Mouse (Mus musculus): ENCODE data around the gene Wnk2.
A peak's percentile ranks its signal among the peaks of the same experiment; 100 is the strongest.

Wnk2 gene

DNA sequence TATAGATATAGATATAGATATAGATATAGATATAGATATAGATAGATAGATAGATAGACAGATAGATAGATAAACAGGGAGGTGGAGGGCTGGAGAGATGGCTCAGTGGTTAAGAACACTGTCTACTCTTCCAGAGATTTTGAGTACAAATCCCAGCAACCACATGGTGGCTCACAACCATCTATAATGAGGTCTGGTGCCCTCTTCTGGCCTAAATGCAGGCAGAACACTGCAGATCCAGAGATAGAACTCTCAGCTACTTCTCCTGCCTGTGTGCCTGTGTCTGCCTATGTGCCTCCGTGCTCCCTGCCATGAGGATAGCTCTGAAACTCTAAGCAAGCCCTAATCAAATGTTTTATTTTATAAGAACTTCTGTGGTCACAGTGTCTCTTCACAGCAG, 100.4 kb downstream of the Wnk2 start:
- DNase-seq (ENCODE audit: low spot score) = no peak

DNA sequence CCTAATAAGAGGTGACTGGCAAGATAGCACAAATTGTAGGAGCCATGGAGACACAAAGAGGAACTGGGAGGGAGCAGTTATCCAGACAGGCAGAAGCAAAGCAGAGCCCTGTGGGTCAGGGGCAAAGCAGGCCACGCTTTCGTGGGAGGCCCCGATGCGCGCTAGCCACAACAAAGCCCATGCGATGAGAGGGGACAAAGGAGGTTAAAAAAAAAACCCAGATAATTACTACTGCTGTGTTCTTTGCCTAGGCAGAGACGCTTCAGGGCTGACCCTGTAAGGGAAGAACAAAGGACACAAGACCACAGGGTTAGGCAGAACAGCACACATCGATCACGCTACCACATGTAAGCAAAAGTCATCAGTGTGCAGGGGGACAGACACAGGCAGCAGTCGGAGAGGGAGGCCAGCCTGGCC, 103.7 kb downstream of the Wnk2 start:
- DNase-seq (ENCODE audit: low spot score) = no peak

GRCm38 (mm10) chr13:49042371-49042770, 105.4 kb downstream of the Wnk2 start:
- no peak for DNase-seq (ENCODE audit: low spot score)

DNA sequence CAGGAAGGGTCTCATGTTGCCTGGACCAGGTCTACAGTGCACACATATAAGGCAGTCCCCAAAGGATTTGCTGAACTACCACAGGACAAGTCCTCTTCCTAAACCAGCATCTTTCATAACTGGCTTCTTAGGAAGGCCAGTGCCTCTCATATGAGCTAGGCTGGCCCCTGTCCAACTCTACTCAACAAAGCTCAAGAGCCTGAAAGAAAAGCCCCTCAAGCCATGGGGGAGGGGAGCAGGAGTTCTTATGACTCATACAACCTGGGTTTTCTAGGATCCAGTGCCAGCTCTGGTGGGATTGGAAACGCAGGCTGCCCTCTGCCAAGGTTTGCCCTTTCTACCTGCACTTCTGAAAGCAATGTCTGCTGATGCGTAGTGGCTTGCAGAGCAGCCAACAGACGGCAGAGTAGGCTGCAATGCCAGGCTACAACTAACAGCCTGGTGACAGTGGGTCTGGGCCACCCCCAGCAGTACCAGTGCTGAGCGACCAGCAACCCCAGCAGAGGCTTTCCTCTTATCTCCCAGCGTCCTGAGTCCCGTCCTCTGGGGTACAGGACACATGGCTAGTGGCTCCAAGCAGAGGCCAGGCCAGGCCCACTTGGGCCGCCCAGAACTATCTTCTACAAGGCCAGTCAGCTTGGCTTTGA, 110.8 kb downstream of the Wnk2 start:
- DNase-seq (ENCODE audit: low spot score) = peak; percentile 25

DNA sequence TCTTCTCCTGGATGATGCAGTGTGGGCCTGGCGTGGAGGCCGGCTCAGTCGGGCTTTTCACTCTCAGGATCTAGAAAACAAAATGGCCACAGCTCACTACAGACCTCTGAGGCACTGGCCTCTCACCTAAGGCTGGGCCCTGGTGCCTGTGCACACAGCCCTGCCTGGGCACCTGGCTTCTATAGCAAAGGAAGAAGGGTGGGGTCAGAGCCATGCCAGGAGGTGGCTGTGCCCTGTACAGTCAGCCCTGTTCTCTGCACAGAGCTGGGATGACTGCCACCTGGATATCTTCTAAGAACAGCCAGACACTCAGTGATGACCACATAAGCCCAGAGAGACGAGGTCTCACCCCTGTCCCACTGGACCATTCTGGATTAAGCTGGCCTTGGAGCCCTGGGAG, 111.4 kb downstream of the Wnk2 start:
- DNase-seq (ENCODE audit: low spot score) = no peak

DNA sequence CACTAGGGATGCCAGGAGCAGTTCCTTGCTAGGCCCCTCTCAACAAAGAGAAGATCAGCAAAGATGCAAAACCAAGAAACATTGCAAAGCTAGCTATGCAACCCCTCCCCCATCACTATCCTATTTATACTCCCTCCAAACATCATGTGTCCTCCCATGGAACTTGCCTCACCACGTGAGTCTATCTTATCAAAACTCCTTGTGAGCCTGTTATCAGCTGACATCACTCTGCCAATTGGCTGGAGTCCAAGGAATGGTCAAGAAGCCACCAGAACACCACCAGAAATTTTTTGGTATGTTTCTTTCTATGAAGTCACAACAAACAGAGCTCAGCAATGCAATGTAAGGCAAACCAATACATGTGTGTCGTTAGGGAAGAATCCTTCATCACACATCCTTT, 116.8 kb downstream of the Wnk2 start:
- no peak for DNase-seq (ENCODE audit: low spot score)

DNA sequence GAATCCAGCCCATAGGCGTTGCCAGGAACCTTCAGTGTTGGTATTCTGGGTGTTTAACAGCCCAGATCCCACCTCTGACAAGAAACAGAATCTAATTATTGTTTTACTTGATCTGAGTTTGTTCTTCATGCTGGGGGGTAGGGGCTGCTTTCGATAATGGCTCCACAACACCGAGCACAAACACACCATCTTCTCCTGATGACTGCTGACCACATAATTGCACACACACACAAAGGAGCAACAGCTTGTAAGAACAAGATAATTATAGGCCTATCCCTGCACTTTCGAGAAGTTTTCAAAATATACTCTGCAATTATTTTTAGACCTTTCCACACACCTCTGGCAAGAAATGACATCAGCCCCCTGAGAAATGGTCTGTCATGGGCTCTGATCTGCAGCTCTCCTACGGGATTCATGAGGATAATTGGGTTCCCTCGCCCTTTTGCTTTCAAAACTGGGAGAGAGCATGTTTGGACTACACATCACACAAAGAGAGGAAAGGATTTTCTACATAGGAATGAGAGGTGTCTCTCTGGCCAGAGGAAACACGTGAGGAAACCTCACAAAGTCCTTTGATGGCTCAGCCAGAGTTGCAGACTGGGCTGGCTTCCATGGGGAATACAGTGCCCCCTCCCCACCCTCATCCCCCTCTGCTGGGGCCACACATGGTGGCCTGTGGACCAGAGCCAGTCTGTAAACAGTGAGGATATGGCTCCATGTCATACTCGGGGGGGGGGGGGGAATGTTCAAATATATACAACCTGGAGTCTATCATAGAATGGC, 118.9 kb downstream of the Wnk2 start:
- DNase-seq (ENCODE audit: low spot score) = no peak

- DNase-seq (ENCODE audit: low spot score) = no peak
Observed at GRCm38 (mm10) chr13:49027057-49027456, 120.8 kb downstream of the Wnk2 start.

GRCm38 (mm10) chr13:49025521-49025920, 122.3 kb downstream of the Wnk2 start:
- no peak for DNase-seq (ENCODE audit: low spot score)

DNA sequence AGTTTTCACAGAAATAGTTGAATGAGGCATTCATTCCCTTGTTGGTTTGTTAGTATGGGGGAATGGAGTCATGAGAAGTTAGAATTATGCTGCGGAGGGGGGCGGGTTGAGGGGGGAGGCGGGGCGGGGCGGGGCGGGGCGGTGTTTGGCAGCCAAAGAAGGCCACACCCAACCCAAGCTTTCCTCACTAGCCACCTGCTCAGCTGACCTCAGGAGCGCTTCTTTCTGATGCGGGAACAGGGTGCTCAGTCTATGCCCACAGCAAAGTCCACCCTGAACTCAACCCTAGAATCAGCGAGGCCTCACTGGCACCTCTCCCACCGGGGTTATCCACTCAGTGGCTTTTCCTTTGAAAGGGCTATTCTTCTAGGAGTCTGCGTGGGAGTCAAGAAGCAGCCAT, 123.1 kb downstream of the Wnk2 start:
- DNase-seq (ENCODE audit: low spot score) = no peak

- peak; percentile 26 for DNase-seq (ENCODE audit: low spot score)
Observed at GRCm38 (mm10) chr13:49021693-49022092, 126.1 kb downstream of the Wnk2 start.

GRCm38 (mm10) chr13:49020152-49020551, 127.7 kb downstream of the Wnk2 start:
- no peak for DNase-seq (ENCODE audit: low spot score)

DNA sequence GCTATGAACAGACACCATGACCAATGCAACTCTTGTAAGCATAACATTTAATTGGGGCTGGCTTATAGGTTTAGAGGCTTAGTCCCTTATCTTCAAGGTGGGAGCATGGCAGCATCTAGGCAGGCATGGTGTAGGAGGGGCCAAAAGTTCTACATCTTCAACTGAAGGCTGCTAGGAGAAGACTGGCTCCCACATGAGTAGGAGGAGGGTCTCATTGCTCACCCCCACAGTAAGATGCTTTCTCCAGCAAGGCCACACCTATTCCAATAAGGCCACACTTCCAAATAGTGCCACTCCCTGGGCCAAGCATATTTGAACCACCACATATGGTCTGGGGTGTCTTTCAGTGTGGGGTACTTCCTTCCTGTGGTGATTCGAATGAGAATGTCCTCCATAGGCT, 130.4 kb downstream of the Wnk2 start:
- no peak for DNase-seq (ENCODE audit: low spot score)

DNA sequence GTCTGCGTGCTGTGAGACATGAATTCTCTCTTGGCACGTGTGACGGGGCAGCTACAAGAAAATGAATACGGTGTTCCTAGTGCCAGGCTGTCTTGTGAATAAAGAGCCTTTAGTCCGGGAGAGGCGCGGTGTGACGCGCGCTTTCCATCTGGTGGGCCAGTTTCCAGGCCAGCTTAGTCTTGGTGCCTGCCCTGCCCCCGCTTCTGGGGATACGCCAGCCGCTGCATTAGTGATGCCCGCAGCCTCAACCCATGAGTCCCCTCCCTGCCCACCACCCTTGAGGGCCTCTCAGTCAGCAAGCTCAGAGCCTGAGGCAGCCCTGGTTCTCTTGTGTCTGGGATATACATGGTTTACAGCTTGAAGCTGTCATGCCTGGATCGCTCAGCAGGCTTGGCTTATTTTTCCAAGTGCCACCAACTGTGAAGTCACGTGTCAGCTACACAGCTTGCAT, 131.5 kb downstream of the Wnk2 start:
- DNase-seq (ENCODE audit: low spot score) = peak; percentile 14

- peak; percentile 22 for DNase-seq (ENCODE audit: low spot score)
Observed at GRCm38 (mm10) chr13:49015366-49016306, 132.2 kb downstream of the Wnk2 start.

- DNase-seq (ENCODE audit: low spot score) = no peak
Observed at GRCm38 (mm10) chr13:49013206-49013794, 134.5 kb downstream of the Wnk2 start.

GRCm38 (mm10) chr13:49001691-49002090, 146.1 kb downstream of the Wnk2 start:
- no peak for DNase-seq (ENCODE audit: low spot score)

DNA sequence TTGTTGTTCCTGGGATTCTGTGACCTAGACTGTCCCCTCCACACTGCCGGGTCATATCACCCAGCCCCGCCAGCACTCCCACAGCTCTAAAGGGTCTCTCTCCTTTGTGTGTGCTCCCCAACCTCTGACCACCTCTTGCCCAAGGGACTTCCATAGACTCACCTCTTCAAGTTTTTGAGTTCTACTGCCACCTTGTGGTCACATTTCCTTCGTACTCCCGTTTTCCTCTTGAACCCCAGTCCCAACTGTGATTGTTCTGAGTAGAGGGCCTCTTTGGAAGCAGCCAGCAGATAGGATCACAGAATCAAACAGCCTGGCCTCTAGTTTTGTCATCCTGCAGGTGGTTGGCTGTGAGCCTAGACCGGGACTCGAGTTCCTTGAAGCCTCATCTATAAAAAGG, 149.2 kb downstream of the Wnk2 start:
- peak; percentile 79 for DNase-seq (ENCODE audit: low spot score)

DNA sequence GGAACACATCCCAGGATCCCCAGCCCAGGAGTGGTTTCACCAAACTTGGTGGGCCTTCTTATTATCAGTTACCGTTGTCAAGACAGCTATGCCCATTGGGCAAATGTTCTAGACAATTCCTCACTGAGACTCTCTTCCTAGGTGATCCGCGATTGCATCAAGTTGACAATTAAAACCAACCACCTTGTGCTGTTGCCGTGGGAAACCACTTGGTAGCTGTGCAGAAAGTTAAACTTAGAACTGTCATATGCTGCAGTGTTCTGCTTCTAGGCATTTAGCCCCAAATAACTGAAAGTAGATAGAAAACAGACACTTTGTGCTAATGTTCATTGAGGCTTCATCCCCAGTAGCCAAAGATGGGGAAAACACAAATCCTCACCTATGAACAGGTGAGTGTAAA, 151.1 kb downstream of the Wnk2 start:
- DNase-seq (ENCODE audit: low spot score) = no peak

- DNase-seq (ENCODE audit: low spot score) = peak; percentile 27
Observed at GRCm38 (mm10) chr13:48994903-48995302, 152.9 kb downstream of the Wnk2 start.

- DNase-seq (ENCODE audit: low spot score) = no peak
Observed at GRCm38 (mm10) chr13:48992914-48993313, 154.9 kb downstream of the Wnk2 start.

GRCm38 (mm10) chr13:48990138-48990537, 157.7 kb downstream of the Wnk2 start:
- DNase-seq (ENCODE audit: low spot score) = no peak
